In genomic region chr11:58970831-58971530, GRCm38 (mm10) we compare ENCODE assay signal across 13 mouse cellular contexts. TPM values are rescaled to one million over a fixed set of nuclear protein-coding genes. Genes with fewer than 3 reads are reported as not detected.
DNase-seq lines count a peak whose midpoint lies in the region; ATAC-seq and TF ChIP-seq lines count a peak whose summit lies in the region.
"Had no signal": no experiment of that assay in that cellular context is flagged by ENCODE, and none has a peak within 500 bp of the region (broad histone marks: within the 10 kb centered on the region; RNA-seq: fewer than 3 reads in every experiment).

No protein-coding gene starts in this region.

- no peaks in the 10 kb centered on the region for H3K79me2 ChIP-seq in liver, adult 2 months (ENCODE audit: control insufficient read depth, insufficient read depth, low read length)

- WGBS in heart, postnatal 0 days, result 81% methylated on average over 21 of the region's 21 CpGs
- 90% methylated on average over 21 of the region's 21 CpGs for WGBS in liver, adult 2 months

- H3K27ac ChIP-seq in heart, postnatal 0 days (ENCODE audit: low read depth), result no peak overlapping the region
- H3K27ac ChIP-seq in liver, adult 2 months (replicated peaks; ENCODE audit: insufficient read depth, low read depth, low read length), result no peak overlapping the region
- H3K27ac ChIP-seq in ES-Bruce4 (ENCODE audit: insufficient read depth, low read length), result no peak overlapping the region
- H3K27ac ChIP-seq: midbrain, embryonic 12.5 days had no signal

- 0 out of 2 replicates have a peak, but pooled peaks have one; percentile 9 for ATAC-seq in heart, postnatal 0 days (ENCODE audit: insufficient read depth, low read depth)

- DNase-seq in heart, postnatal 0 days (ENCODE audit: low spot score), result no peak
- DNase-seq in heart, adult 18-20 months, result no peak
- no peak for DNase-seq in liver, adult 2 months (ENCODE audit: extremely low read depth, low read depth, low spot score)
- DNase-seq in liver (no peak), NIH3T3 (ENCODE audit: low read depth) (peak; percentile 31)
- DNase-seq in embryo, embryonic 10.5 days (ENCODE audit: low spot score), result no peak
- DNase-seq: cerebellum, adult 11 months; gastrocnemius, postnatal 25 days; heart, postnatal 10 days; lung, postnatal 36 days; right cerebral cortex, postnatal 4 days had no signal

- TF ChIP-seq EP300 in heart, postnatal 0 days (IDR thresholded peaks at IDR 0.05; ENCODE audit: low read depth), result no peak
- no peak for TF ChIP-seq EP300 in ES-Bruce4 (IDR thresholded peaks at IDR 0.05; ENCODE audit: insufficient read depth, low read depth, low read length)

- no peak for TF ChIP-seq POLR2A in liver, adult 2 months (IDR thresholded peaks at IDR 0.05; ENCODE audit: extremely low read depth, insufficient read depth, low read length)
- TF ChIP-seq POLR2A in ES-Bruce4 (IDR thresholded peaks at IDR 0.05; ENCODE audit: insufficient read depth, low read length), result no peak

- no peaks in the 10 kb centered on the region for H3K9me3 ChIP-seq in heart, postnatal 0 days (replicated peaks; ENCODE audit: control insufficient read depth, low read length)
- H3K9me3 ChIP-seq in ES-Bruce4 (replicated peaks; ENCODE audit: control insufficient read depth, insufficient read depth, low read length, poor library complexity, severe bottlenecking), result no peaks in the 10 kb centered on the region
- H3K9me3 ChIP-seq: midbrain, embryonic 12.5 days had no signal

- H3K27me3 ChIP-seq in heart, postnatal 0 days (ENCODE audit: control insufficient read depth, insufficient read depth, low read length), result no peaks in the 10 kb centered on the region
- no peaks in the 10 kb centered on the region for H3K27me3 ChIP-seq in liver, adult 2 months (ENCODE audit: control insufficient read depth, insufficient read depth, low read length)
- no peaks in the 10 kb centered on the region for H3K27me3 ChIP-seq in ES-Bruce4 (ENCODE audit: control insufficient read depth, insufficient read depth, low read length, poor library complexity, severe bottlenecking)
- H3K27me3 ChIP-seq: midbrain, embryonic 12.5 days had no signal

- no peaks in the 10 kb centered on the region for H3K36me3 ChIP-seq in heart, postnatal 0 days (replicated peaks; ENCODE audit: control insufficient read depth, insufficient read depth, low read length)
- H3K36me3 ChIP-seq in liver, adult 2 months (ENCODE audit: control insufficient read depth, insufficient read depth, low read length), result no peaks in the 10 kb centered on the region
- H3K36me3 ChIP-seq in ES-Bruce4 (ENCODE audit: control insufficient read depth, insufficient read depth, low read length, poor library complexity, severe bottlenecking), result no peaks in the 10 kb centered on the region

- no peak overlapping the region for H3K4me2 ChIP-seq in heart, postnatal 0 days (ENCODE audit: low read depth, low read length)
- H3K4me2 ChIP-seq: midbrain, embryonic 12.5 days had no signal

- H3K4me1 ChIP-seq in heart, postnatal 0 days (ENCODE audit: control insufficient read depth, insufficient read depth), result no peaks in the 10 kb centered on the region
- H3K4me1 ChIP-seq in liver, adult 2 months (ENCODE audit: control insufficient read depth, insufficient read depth, low read length), result no peaks in the 10 kb centered on the region
- H3K4me1 ChIP-seq in ES-Bruce4 (ENCODE audit: control insufficient read depth, insufficient read depth, low read length), result no peaks in the 10 kb centered on the region

- H3K4me3 ChIP-seq in heart, postnatal 0 days (ENCODE audit: low read depth, low read length), result no peak overlapping the region
- H3K4me3 ChIP-seq in liver, adult 2 months (ENCODE audit: insufficient read depth, low read depth, low read length), result no peak overlapping the region
- no peak overlapping the region for H3K4me3 ChIP-seq in ES-Bruce4 (ENCODE audit: low read depth, low read length)
- H3K4me3 ChIP-seq: midbrain, embryonic 12.5 days had no signal

- no peak overlapping the region for H3K9ac ChIP-seq in heart, postnatal 0 days (replicated peaks; ENCODE audit: low read depth, low read length)
- no peak overlapping the region for H3K9ac ChIP-seq in liver, adult 2 months (ENCODE audit: low read depth, low read length)
- H3K9ac ChIP-seq in ES-Bruce4 (ENCODE audit: low read depth, poor library complexity, severe bottlenecking), result no peak overlapping the region
- H3K9ac ChIP-seq: midbrain, embryonic 12.5 days had no signal

- no peak for TF ChIP-seq CTCF in heart, postnatal 0 days (IDR thresholded peaks at IDR 0.05; ENCODE audit: low read depth)
- TF ChIP-seq CTCF in liver, adult 2 months (IDR thresholded peaks at IDR 0.05; ENCODE audit: low read depth, low read length), result peak; percentile 22; the same call in 1 of the 2 replicates
- peak; percentile 37 for TF ChIP-seq CTCF in ES-Bruce4 (IDR thresholded peaks at IDR 0.05; ENCODE audit: low read depth, low read length)

RNA-seq across cellular contexts. Expression of gene Trim11, which starts 6.9 kb away (rescaled TPM):
- total RNA-seq in heart, postnatal 0 days (2014; rRNA removed; ENCODE audit: low replicate concordance), result 36.8 and 37.4 TPM in 2 replicates
- 26.0 and 26.5 TPM in 2 replicates for polyA plus RNA-seq in heart, postnatal 0 days (2015; fragmentation: Nextera tagmentation; extraction: Ambion mirVana)
- total RNA-seq in heart, adult 18-20 months (2021), result 10 to 100 TPM; 15.2 to 15.4 TPM
- total RNA-seq in liver, adult 2 months (2014; rRNA removed), result 12.4 and 13.4 TPM in 2 replicates
- polyA plus RNA-seq in liver, adult 2 months (2012; rRNA removed), result 14.4 and 22.4 TPM in 2 replicates
- 22.5 and 25.6 TPM in 2 replicates for polyA plus RNA-seq in ES-Bruce4 (2011; ENCODE audit: insufficient read depth, insufficient read length, low read depth, missing spikeins)

RNA-seq across cellular contexts. Expression of gene Hist3h2a, which starts 16.5 kb away (rescaled TPM):
- 90.4 and 94.8 TPM in 2 replicates for total RNA-seq in heart, postnatal 0 days (2014; rRNA removed; ENCODE audit: low replicate concordance)
- polyA plus RNA-seq in heart, postnatal 0 days (2015; fragmentation: Nextera tagmentation; extraction: Ambion mirVana), result 43.1 and 63.4 TPM in 2 replicates
- 10 to 100 TPM; 13.9 to 17.4 TPM for total RNA-seq in heart, adult 18-20 months (2021)
- total RNA-seq in liver, adult 2 months (2014; rRNA removed), result 7.8 and 8.1 TPM in 2 replicates
- polyA plus RNA-seq in liver, adult 2 months (2012; rRNA removed), result 2.0 and 2.7 TPM in 2 replicates
- polyA plus RNA-seq in ES-Bruce4 (2011; ENCODE audit: insufficient read depth, insufficient read length, low read depth, missing spikeins), result 2.9 and 3.7 TPM in 2 replicates

RNA-seq across cellular contexts. Expression of gene Trim17, which starts 16.5 kb away (rescaled TPM):
- total RNA-seq in heart, postnatal 0 days (2014; rRNA removed; ENCODE audit: low replicate concordance), result 0.62 TPM in 1 of 2 replicates, not detected in the other
- 0.26 and 0.33 TPM in 2 replicates for polyA plus RNA-seq in heart, postnatal 0 days (2015; fragmentation: Nextera tagmentation; extraction: Ambion mirVana)
- under 1 TPM in 1 of 2 experiments, not detected in 1; 0.12 TPM for total RNA-seq in heart, adult 18-20 months (2021)
- total RNA-seq in liver, adult 2 months (2014; rRNA removed), result under 0.01 TPM in 1 of 2 replicates, not detected in the other
- 0.04 TPM in 2 replicates for polyA plus RNA-seq in liver, adult 2 months (2012; rRNA removed)
- not detected in 2 replicates for polyA plus RNA-seq in ES-Bruce4 (2011; ENCODE audit: insufficient read depth, insufficient read length, low read depth, missing spikeins)

RNA-seq across cellular contexts. Expression of gene Hist3h2ba, which starts 22.3 kb away (rescaled TPM):
- 26.3 and 44.3 TPM in 2 replicates for total RNA-seq in heart, postnatal 0 days (2014; rRNA removed; ENCODE audit: low replicate concordance)
- polyA plus RNA-seq in heart, postnatal 0 days (2015; fragmentation: Nextera tagmentation; extraction: Ambion mirVana), result 7.0 and 8.2 TPM in 2 replicates
- total RNA-seq in heart, adult 18-20 months (2021), result 1 to 10 TPM; 1.0 to 1.4 TPM
- total RNA-seq in liver, adult 2 months (2014; rRNA removed), result 0.37 and 1.1 TPM in 2 replicates
- polyA plus RNA-seq in liver, adult 2 months (2012; rRNA removed), result not detected in 2 replicates
- 7.7 and 8.0 TPM in 2 replicates for polyA plus RNA-seq in ES-Bruce4 (2011; ENCODE audit: insufficient read depth, insufficient read length, low read depth, missing spikeins)

RNA-seq across cellular contexts. Expression of gene Rnf187, which starts 32.3 kb away (rescaled TPM):
- total RNA-seq in heart, postnatal 0 days (2014; rRNA removed; ENCODE audit: low replicate concordance), result 301 and 362 TPM in 2 replicates
- 145 and 147 TPM in 2 replicates for polyA plus RNA-seq in heart, postnatal 0 days (2015; fragmentation: Nextera tagmentation; extraction: Ambion mirVana)
- total RNA-seq in heart, adult 18-20 months (2021), result 100 to 1,000 TPM; 165 to 170 TPM
- total RNA-seq in liver, adult 2 months (2014; rRNA removed), result 63.7 and 78.6 TPM in 2 replicates
- 122 and 134 TPM in 2 replicates for polyA plus RNA-seq in liver, adult 2 months (2012; rRNA removed)
- polyA plus RNA-seq in ES-Bruce4 (2011; ENCODE audit: insufficient read depth, insufficient read length, low read depth, missing spikeins), result 104 and 105 TPM in 2 replicates
